Mouse (Mus musculus) MEL (cell line): ENCODE results near the gene Myocd.

Experiments used
- CTCF ChIP-seq, 3 experiments: IDR thresholded peaks in 2 of 3; conservative IDR thresholded peaks in 1 of 3; 2 replicates each; pipeline ENCODE4 v1.5.1; 2011 to 2012; ENCODE audit warnings: low read length in 3 of 3, low read depth in 2 of 3, mild to moderate bottlenecking in 2 of 3, improper control_type of control experiment in 1 of 3, inconsistent platforms in 1 of 3, mixed read lengths in 1 of 3, moderate library complexity in 1 of 3; ENCODE audit not compliant: control insufficient read depth in 1 of 3, insufficient read depth in 1 of 3, poor library complexity in 1 of 3, severe bottlenecking in 1 of 3
- GATA1 ChIP-seq: IDR thresholded peaks from 2 replicates; pipeline ENCODE4 v1.6.1; 2011; ENCODE audit warnings: low read depth, low read length, improper control_type of control experiment
- HCFC1 ChIP-seq: IDR thresholded peaks from 2 replicates; pipeline ENCODE4 v1.6.1; 2012; ENCODE audit warnings: low read depth, mild to moderate bottlenecking, inconsistent platforms, low read length, improper control_type of control experiment, moderate library complexity
- NELFE ChIP-seq: IDR thresholded peaks from 2 replicates; pipeline ENCODE4 v1.6.1; 2011; ENCODE audit warnings: low read depth, low read length, improper control_type of control experiment
- POLR2A ChIP-seq, 2 experiments: IDR thresholded peaks; 2 replicates each; pipeline ENCODE4 v1.6.1; 2011 to 2012; ENCODE audit warnings: low read length in 2 of 2, mild to moderate bottlenecking in 2 of 2, control low read depth in 1 of 2, improper control_type of control experiment in 1 of 2, low read depth in 1 of 2, moderate library complexity in 1 of 2; ENCODE audit not compliant: control insufficient read depth in 1 of 2, insufficient read depth in 1 of 2, poor library complexity in 1 of 2
- SMC3 ChIP-seq: IDR thresholded peaks from 2 replicates; pipeline ENCODE4 v1.6.1; 2011; ENCODE audit warnings: low read depth, low read length, improper control_type of control experiment
- USF1 ChIP-seq: IDR thresholded peaks from 2 replicates; pipeline ENCODE4 v1.6.1; 2014; ENCODE audit warnings: low read depth, mild to moderate bottlenecking, inconsistent platforms, low read length, improper control_type of control experiment, moderate library complexity
- USF2 ChIP-seq, 2 experiments: IDR thresholded peaks; 2 replicates each; pipeline ENCODE4 v1.6.1; 2011 to 2012; ENCODE audit warnings: improper control_type of control experiment in 2 of 2, low read length in 2 of 2, borderline replicate concordance in 1 of 2, inconsistent platforms in 1 of 2, low read depth in 1 of 2, mild to moderate bottlenecking in 1 of 2; ENCODE audit not compliant: insufficient read depth in 1 of 2

GRCm38 (mm10) chr11:65286211-65286610 lies 16.4 kb upstream of the Myocd start:
- TF ChIP-seq POLR2A (IDR thresholded peaks at IDR 0.05; ENCODE audit: control insufficient read depth in 1 of 2, insufficient read depth in 1 of 2, low read depth in 1 of 2, low read length in 2 of 2, poor library complexity in 1 of 2), result no peak
- TF ChIP-seq HCFC1, result no peak
- no peak for TF ChIP-seq SMC3
- no peak for TF ChIP-seq USF2 (IDR thresholded peaks at IDR 0.05; ENCODE audit: borderline replicate concordance in 1 of 2, insufficient read depth in 1 of 2, low read depth in 1 of 2, low read length in 2 of 2)
- TF ChIP-seq NELFE, result no peak
- TF ChIP-seq USF1, result no peak
- no peak for TF ChIP-seq CTCF (IDR thresholded peaks at IDR 0.05 in 2 of 3, conservative IDR thresholded peaks at IDR 0.05 in 1 of 3; ENCODE audit: control insufficient read depth in 1 of 3, insufficient read depth in 1 of 3, low read depth in 2 of 3, low read length in 3 of 3, poor library complexity in 1 of 3, severe bottlenecking in 1 of 3)
- TF ChIP-seq GATA1, result no peak
